Mouse (Mus musculus) adrenal gland, postnatal 36 days (tissue): ENCODE data around the gene Abr. TPM values are rescaled to one million over a fixed set of nuclear protein-coding genes. Genes with fewer than 3 reads are reported as not detected.

Experiments used
- DNase-seq, 2 experiments: peaks; one replicate each; pipeline ENCODE4 v3.0.0; 2021; ENCODE audit warnings: mixed read lengths in 1 of 2
- total RNA-seq, 2 experiments: library from RNA; stranded (reverse); gene quantifications; 2 replicates each; pipeline ENCODE4 v1.2.3; 2021

Abr gene
- total RNA-seq, 2 experiments from 2014 or later: 54.6 to 63.5 TPM

- no peak for DNase-seq
These were observed 128.3 kb downstream of the Abr start for GRCm38 (mm10) chr11:76493811-76494274.

- no peak for DNase-seq
These were observed 128.9 kb downstream of the Abr start for GRCm38 (mm10) chr11:76493167-76493566.

GRCm38 (mm10) chr11:76491817-76492216 is 130.3 kb downstream of the Abr start:
- DNase-seq: no peak

GRCm38 (mm10) chr11:76489407-76489806 is 132.7 kb downstream of the Abr start:
- no peak for DNase-seq

- no peak for DNase-seq
These were observed 135.1 kb downstream of the Abr start for GRCm38 (mm10) chr11:76487024-76487423.

- DNase-seq: no peak
These were observed 138.1 kb downstream of the Abr start for GRCm38 (mm10) chr11:76484033-76484432.

- no peak for DNase-seq
These were observed 138.9 kb downstream of the Abr start for GRCm38 (mm10) chr11:76483171-76483727.

- no peak for DNase-seq
These were observed 139.4 kb downstream of the Abr start for GRCm38 (mm10) chr11:76482697-76483096.

GRCm38 (mm10) chr11:76482183-76482582 is 139.9 kb downstream of the Abr start:
- DNase-seq: no peak

- DNase-seq: peak; percentile 58 to 61
These were observed 142.4 kb downstream of the Abr start for GRCm38 (mm10) chr11:76479729-76480128.

- DNase-seq: no peak
These were observed 143.1 kb downstream of the Abr start for GRCm38 (mm10) chr11:76478676-76479655.

- DNase-seq: no peak
These were observed 145.0 kb downstream of the Abr start for GRCm38 (mm10) chr11:76477095-76477525.

- no peak for DNase-seq
These were observed 145.6 kb downstream of the Abr start for GRCm38 (mm10) chr11:76476376-76477094.

GRCm38 (mm10) chr11:76472617-76473016 is 149.5 kb downstream of the Abr start:
- no peak for DNase-seq

GRCm38 (mm10) chr11:76469311-76469998 is 152.7 kb downstream of the Abr start:
- peak; percentile 76 to 83 for DNase-seq

GRCm38 (mm10) chr11:76468347-76468746 is 153.8 kb downstream of the Abr start:
- DNase-seq: peak; percentile 29 to 59

GRCm38 (mm10) chr11:76467487-76468005 is 154.6 kb downstream of the Abr start:
- DNase-seq: no peak

GRCm38 (mm10) chr11:76467073-76467472 is 155.0 kb downstream of the Abr start:
- DNase-seq: no peak

GRCm38 (mm10) chr11:76465879-76466278 is 156.2 kb downstream of the Abr start:
- DNase-seq: no peak

GRCm38 (mm10) chr11:76461696-76462095 is 160.4 kb downstream of the Abr start:
- no peak for DNase-seq

- no peak for DNase-seq
These were observed 160.9 kb downstream of the Abr start for GRCm38 (mm10) chr11:76461201-76461600.

GRCm38 (mm10) chr11:76459489-76459888 is 162.6 kb downstream of the Abr start:
- DNase-seq: no peak
